Mouse (Mus musculus) forebrain, embryonic 11.5 days (tissue): ENCODE data around the gene Rhoc. TPM values are rescaled to one million over a fixed set of nuclear protein-coding genes. Genes with fewer than 3 reads are reported as not detected.

ENCODE experiments used
- ATAC-seq: fragments of 200-750 bp; cut with Nextera tagmentation; replicated peaks from 2 replicates; pipeline ENCODE4 v1.8.0; 2017; ENCODE audit warnings: moderate TSS enrichment; ENCODE audit not compliant: low FRiP score
- DNase-seq: peaks from one replicate; pipeline ENCODE4 v3.0.0-alpha.2; 2017; ENCODE audit warnings: low spot score
- H3K27ac ChIP-seq: fragments of 300-500 bp; sonication (generic); 2 replicates; pipeline ENCODE4 v1.5.1; 2014; ENCODE audit warnings: low read depth, low read length
- H3K27me3 ChIP-seq: fragments of 300-500 bp; sonication (generic); 2 replicates; pipeline ENCODE4 v1.6.1; 2014; ENCODE audit warnings: mild to moderate bottlenecking, low read length, mixed read lengths; ENCODE audit not compliant: control insufficient read depth, insufficient read depth
- H3K36me3 ChIP-seq: fragments of 300-500 bp; sonication (generic); 2 replicates; pipeline ENCODE4 v1.6.1; 2014; ENCODE audit warnings: mild to moderate bottlenecking, low read length, moderate library complexity, mixed read lengths; ENCODE audit not compliant: control insufficient read depth, insufficient read depth
- H3K4me1 ChIP-seq: fragments of 300-500 bp; sonication (generic); replicated peaks from 2 replicates; pipeline ENCODE4 v1.6.1; 2014; ENCODE audit warnings: low read length, mixed read lengths; ENCODE audit not compliant: control insufficient read depth, insufficient read depth
- H3K4me2 ChIP-seq: fragments of 300-500 bp; sonication (generic); 2 replicates; pipeline ENCODE4 v1.6.1; 2014; ENCODE audit warnings: low read depth, mild to moderate bottlenecking, low read length, moderate library complexity, mixed read lengths; ENCODE audit not compliant: severe bottlenecking
- H3K4me3 ChIP-seq: fragments of 300-500 bp; sonication (generic); 2 replicates; pipeline ENCODE4 v1.5.1; 2014; ENCODE audit warnings: low read depth, low read length
- H3K9ac ChIP-seq: fragments of 300-500 bp; sonication (generic); 2 replicates; pipeline ENCODE4 v1.6.1; 2014; ENCODE audit warnings: low read length
- H3K9me3 ChIP-seq: fragments of 300-500 bp; sonication (generic); 2 replicates; pipeline ENCODE4 v1.6.1; 2016; ENCODE audit warnings: low read length, mixed read lengths; ENCODE audit not compliant: control insufficient read depth
- WGBS: fragments of 180-500 bp; shearing (Covaris S2); extraction: QIAGEN DNeasy Blood & Tissue Kit; methylation state at CpG from one replicate; pipeline ENCODE4 v1.1.7; 2014; 5-methylcytosine and 5-hydroxymethylcytosine counted together
- polyA plus RNA-seq: library from polyadenylated mRNA; unstranded; fragments of >200 nt; fragmentation: Nextera tagmentation; extraction: Ambion mirVana; gene quantifications from 2 replicates; pipeline ENCODE4 v1.2.1, GENCODE M21; 2014

Rhoc gene
- polyA plus RNA-seq, 1 experiment from 2014 or later = 80.5 TPM

DNA sequence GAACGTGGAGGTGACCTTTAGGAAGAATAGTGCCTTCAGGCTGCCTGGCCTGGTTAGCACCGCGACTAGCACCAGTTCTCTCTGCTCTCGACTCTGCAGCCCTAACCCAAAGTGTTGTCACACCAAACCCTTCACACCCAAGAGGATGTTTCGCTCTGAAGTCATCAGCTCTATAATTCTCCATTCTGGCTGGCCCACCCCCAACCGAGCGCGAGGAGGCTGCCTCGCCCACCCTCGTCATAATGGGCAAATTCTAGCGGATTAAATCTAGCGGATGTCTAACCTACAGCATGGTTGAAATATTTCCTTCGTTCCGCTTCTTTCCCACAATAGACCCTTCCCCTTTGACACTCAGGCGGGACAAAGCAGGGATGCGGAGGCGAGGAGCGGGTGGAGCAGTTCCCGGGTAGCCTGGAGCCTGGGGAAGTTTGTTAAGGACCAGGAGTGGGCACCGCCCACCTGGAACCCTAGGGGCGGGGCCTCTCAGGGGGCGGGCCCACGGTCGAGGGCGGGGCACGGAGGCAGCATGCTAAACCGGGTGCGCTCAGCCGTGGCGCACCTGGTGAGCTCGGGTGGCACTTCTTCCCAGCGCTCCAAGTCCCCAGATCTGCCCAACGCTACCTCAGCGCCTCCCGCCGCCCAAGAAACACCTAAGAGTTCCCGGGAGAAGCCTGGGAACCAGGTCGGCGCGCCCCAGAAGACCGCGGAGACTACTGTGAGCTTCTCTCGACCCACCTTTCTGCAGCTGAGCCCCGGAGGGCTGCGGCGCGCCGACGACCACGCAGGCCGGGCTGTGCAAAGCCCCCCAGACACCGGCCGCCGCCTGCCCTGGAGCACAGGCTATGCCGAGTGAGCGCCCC lies 7.4 kb upstream of the Rhoc start, which contains the start of gene Ppm1j:
Gene Ppm1j, plus strand, starts transcription at position 496 of the 860 bp plus-strand sequence.
- DNase-seq (peak; percentile 82), ATAC-seq (peak; percentile 73)
- Histone ChIP-seq H3K4me1 (peaks cover 9% of the 10 kb centered on the region), H3K27ac (no peak within 1 kb of the TSS), H3K9me3 (no peaks in the 10 kb centered on the region), H3K9ac (peak within 1 kb of the TSS; percentile 41; the same call in 1 of the 2 replicates), H3K36me3 (no peaks in the 10 kb centered on the region), H3K4me3 (peak within 1 kb of the TSS; percentile 44), H3K27me3 (peaks cover 66% of the 10 kb centered on the region), H3K4me2 (peak within 1 kb of the TSS; percentile 85)
- under 1% methylated on average over 55 of the region's 56 CpGs for WGBS

DNA sequence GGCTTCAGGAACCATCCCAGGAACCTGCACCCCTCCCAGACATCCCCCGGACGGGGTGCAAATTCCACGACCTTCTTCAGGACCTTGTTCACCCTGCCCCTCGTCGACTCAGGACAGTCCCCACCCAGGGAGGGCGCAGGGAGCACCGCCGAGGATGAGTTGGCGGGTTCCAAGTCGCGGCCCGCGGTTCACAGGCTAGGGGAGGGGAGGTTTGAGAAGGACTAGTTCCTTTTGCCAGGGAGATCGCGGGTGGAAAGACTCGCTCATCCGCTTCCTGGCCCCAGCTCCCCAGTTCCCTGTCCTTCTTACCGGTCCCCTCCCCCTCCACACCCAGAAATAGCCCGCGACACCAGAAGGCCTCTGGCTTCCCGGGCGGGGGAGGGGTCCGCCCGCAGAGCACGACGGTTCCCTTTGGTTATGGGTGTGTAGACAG lies 6.7 kb upstream of the Rhoc start, which contains the start of gene Fam19a3:
Gene Fam19a3, minus strand, starts transcription at position 370 of the 433 bp plus-strand sequence.
- ATAC-seq = no peak

DNA sequence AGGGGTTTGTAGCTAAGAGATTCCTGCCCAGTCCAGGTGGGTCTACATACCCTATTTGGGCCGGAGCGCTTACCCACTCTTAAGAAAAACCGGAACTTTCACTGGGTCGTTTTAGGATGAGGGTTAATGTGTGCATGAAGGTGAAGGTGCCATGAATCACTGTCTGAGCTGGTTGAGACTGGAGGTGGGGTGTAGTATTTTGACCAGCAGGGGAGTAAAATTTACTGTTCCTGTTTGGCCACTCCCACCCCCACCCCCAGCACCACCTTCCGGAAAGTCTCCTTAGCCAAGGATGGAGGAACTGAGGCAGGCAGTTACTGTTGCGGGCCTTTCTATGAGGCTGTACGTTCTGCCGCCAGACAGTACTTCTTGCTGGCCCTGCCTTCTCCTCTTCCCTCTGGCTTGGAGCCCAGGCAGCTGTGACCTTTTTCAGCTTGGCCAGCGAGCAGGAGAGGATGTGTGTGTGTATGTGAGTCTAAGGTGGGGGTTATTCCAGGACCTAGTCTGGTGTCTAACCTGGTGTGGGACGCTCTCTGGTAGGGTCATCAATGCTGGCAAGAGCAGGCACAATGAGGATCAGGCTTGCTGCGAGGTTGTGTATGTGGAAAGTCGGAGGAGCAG lies 6.0 kb upstream of the Rhoc start:
- 13% methylated on average over 12 of the region's 12 CpGs for WGBS
- Histone ChIP-seq H3K9ac (no peak overlapping the region), H3K27me3 (peaks cover 54% of the 10 kb centered on the region), H3K36me3 (no peaks in the 10 kb centered on the region), H3K9me3 (no peaks in the 10 kb centered on the region), H3K27ac (no peak overlapping the region), H3K4me2 (no peak overlapping the region; the same call in 1 of the 2 replicates), H3K4me3 (no peak overlapping the region), H3K4me1 (peaks cover 9% of the 10 kb centered on the region)
- DNase-seq (no peak), ATAC-seq (no peak)

More for the DNA sequence above, 6.7 kb upstream of the Rhoc start, which contains the start of gene Fam19a3:
- no peak for DNase-seq
- Histone ChIP-seq H3K27me3 (peaks cover 61% of the 10 kb centered on the region), H3K9me3 (no peaks in the 10 kb centered on the region), H3K4me1 (peaks cover 9% of the 10 kb centered on the region), H3K4me2 (peak within 1 kb of the TSS; percentile 85), H3K4me3 (peak within 1 kb of the TSS; percentile 44), H3K9ac (peak within 1 kb of the TSS; percentile 41; the same call in 1 of the 2 replicates), H3K27ac (no peak within 1 kb of the TSS), H3K36me3 (no peaks in the 10 kb centered on the region)
- under 1% methylated on average over 25 of the region's 26 CpGs for WGBS

- H3K4me1 ChIP-seq = peaks cover 9% of the 10 kb centered on the region
- peaks cover 48% of the 10 kb centered on the region for H3K27me3 ChIP-seq
- no peak overlapping the region for H3K27ac ChIP-seq
- ATAC-seq (no peak), DNase-seq (no peak)
- no peak overlapping the region for H3K9ac ChIP-seq
- H3K9me3 ChIP-seq = no peaks in the 10 kb centered on the region
- no peak overlapping the region for H3K4me3 ChIP-seq
- H3K36me3 ChIP-seq = no peaks in the 10 kb centered on the region
- WGBS = 38% methylated on average over 14 of the region's 14 CpGs
- H3K4me2 ChIP-seq = no peak overlapping the region
Measured at GRCm38 (mm10) chr3:104783971-104784500, 4.1 kb upstream of the Rhoc start.

GRCm38 (mm10) chr3:104785284-104785683 lies 2.9 kb upstream of the Rhoc start:
- Histone ChIP-seq H3K4me3 (no peak overlapping the region), H3K36me3 (no peaks in the 10 kb centered on the region), H3K27me3 (peaks cover 42% of the 10 kb centered on the region), H3K27ac (no peak overlapping the region), H3K4me1 (peaks cover 14% of the 10 kb centered on the region), H3K9me3 (no peaks in the 10 kb centered on the region), H3K9ac (no peak overlapping the region), H3K4me2 (no peak overlapping the region)
- ATAC-seq (no peak), DNase-seq (no peak)
- WGBS = 90% methylated on average over 6 of the region's 6 CpGs

GRCm38 (mm10) chr3:104788561-104789311 lies 561 bp downstream of the Rhoc start:
- WGBS = 1% methylated on average over 39 of the region's 52 CpGs
- H3K27ac ChIP-seq = no peak overlapping the region; the same call in 1 of the 2 replicates
- peaks cover 17% of the 10 kb centered on the region for H3K4me1 ChIP-seq
- H3K27me3 ChIP-seq = peaks cover 8% of the 10 kb centered on the region
- H3K36me3 ChIP-seq = no peaks in the 10 kb centered on the region
- peak overlapping the region; percentile 55 for H3K4me3 ChIP-seq
- H3K9me3 ChIP-seq = no peaks in the 10 kb centered on the region
- DNase-seq (peak; percentile 90), ATAC-seq (peak; percentile 89)
- peak overlapping the region; percentile 88 for H3K4me2 ChIP-seq
- H3K9ac ChIP-seq = peak overlapping the region; percentile 69

DNA sequence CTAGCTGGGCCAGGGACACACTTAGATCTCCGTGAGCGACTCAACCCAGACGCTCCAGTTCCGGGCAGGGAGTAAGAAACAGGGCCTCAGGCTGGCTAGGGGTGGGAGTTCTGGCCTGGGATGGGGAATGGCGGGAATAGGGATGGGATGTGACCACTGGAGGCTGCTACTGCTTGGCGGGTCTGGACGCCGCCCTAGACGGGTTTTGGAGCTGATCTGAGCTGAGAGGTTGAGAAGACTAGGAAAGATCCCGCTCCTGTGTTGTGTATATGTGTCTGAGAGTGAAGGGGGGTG lies 1.1 kb downstream of the Rhoc start:
- ATAC-seq (peak; percentile 40), DNase-seq (peak; percentile 69)
- 3% methylated on average over 10 of the region's 10 CpGs for WGBS
- Histone ChIP-seq H3K4me3 (peak overlapping the region; percentile 55), H3K27ac (no peak overlapping the region; the same call in 1 of the 2 replicates), H3K9ac (peak overlapping the region; percentile 69), H3K36me3 (no peaks in the 10 kb centered on the region), H3K9me3 (no peaks in the 10 kb centered on the region), H3K27me3 (peaks cover 3% of the 10 kb centered on the region; the same call in 1 of the 2 replicates), H3K4me1 (peaks cover 22% of the 10 kb centered on the region), H3K4me2 (peak overlapping the region; percentile 88)

- no peak for DNase-seq
- H3K4me3 ChIP-seq = peak overlapping the region; percentile 55
- peak overlapping the region; percentile 88 for H3K4me2 ChIP-seq
- peaks cover 22% of the 10 kb centered on the region for H3K4me1 ChIP-seq
- H3K36me3 ChIP-seq = no peaks in the 10 kb centered on the region
- H3K9ac ChIP-seq = peak overlapping the region; percentile 69
- no peak for ATAC-seq
- no peaks in the 10 kb centered on the region for H3K9me3 ChIP-seq
- H3K27ac ChIP-seq = no peak overlapping the region
- no peaks in the 10 kb centered on the region for H3K27me3 ChIP-seq
- WGBS = 35% methylated on average over 13 of the region's 13 CpGs
Measured at GRCm38 (mm10) chr3:104789822-104790221, 1.6 kb downstream of the Rhoc start.
